Mouse (Mus musculus) left cerebral cortex, adult 2 months (tissue): ENCODE measurements around the gene Carhsp1. TPM values are rescaled to one million over a fixed set of nuclear protein-coding genes. Genes with fewer than 3 reads are reported as not detected.

Experiments
- DNase-seq, 2 experiments: peaks; one replicate each; pipeline ENCODE4 v3.0.0; 2021 to 2022; ENCODE audit warnings: low spot score in 2 of 2, mixed read lengths in 1 of 2; ENCODE audit errors: extremely low spot score in 1 of 2
- H3K27ac ChIP-seq: fragments of 200-600 bp; 2 replicates; pipeline ENCODE4 v1.8.1; 2022
- H3K4me3 ChIP-seq: fragments of 200-600 bp; 2 replicates; pipeline ENCODE4 v1.8.1; 2022
- CTCF ChIP-seq: fragments of 200-600 bp; IDR thresholded peaks from 2 replicates; pipeline ENCODE4 v1.8.1; 2022; ENCODE audit warnings: antibody characterized with exemption, mild to moderate bottlenecking, moderate library complexity
- intact Hi-C: fragments of 180-260 bp; cut with DNase I; formaldehyde crosslinking; loops from one replicate; pipeline ENCODE4 v1.15.1; 2025
- microRNA-seq, 2 experiments: library from miRNA; unstranded; fragments of <30 nt; microRNA quantifications; one replicate each; pipeline ENCODE4 v1.2.0; 2021
- total RNA-seq, 2 experiments: library from RNA; stranded (reverse); gene quantifications; 2 replicates each; pipeline ENCODE4 v1.2.3; 2021

Gene Carhsp1
- total RNA-seq, 2 experiments from 2014 or later = 11.2 to 16.4 TPM

DNA sequence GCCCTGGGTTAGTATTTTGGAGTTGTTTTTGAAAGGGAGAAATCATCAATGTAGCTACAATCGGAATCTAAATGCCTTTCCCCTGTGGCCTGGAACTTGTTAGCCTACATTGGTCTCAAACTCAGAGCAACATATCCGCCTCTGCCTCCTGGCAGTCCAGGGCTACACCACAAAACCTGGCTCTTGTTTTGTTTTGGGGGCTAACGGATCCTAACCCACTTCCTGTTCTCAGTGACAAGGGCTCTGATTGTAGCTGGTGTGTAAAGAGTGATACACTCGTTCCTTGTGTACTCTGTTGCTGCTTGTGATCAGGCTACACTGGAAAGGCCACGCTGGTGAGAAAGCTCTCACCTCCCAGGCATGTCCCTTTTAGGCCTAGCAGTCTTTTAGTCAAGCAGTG is 40.5 kb downstream of the Carhsp1 start:
- no peak for TF ChIP-seq CTCF
- H3K27ac ChIP-seq = no peak overlapping the region
- no peak for DNase-seq
- intact Hi-C loops = loop anchor here (10.0 kb wide), 1 partner anchor 137 kb away; no protein-coding TSS in a partner anchor
- H3K4me3 ChIP-seq = no peak overlapping the region

- Histone ChIP-seq H3K27ac (no peak overlapping the region), H3K4me3 (no peak overlapping the region)
- no peak for TF ChIP-seq CTCF
- DNase-seq = no peak
- intact Hi-C loops = loop anchor here (10.0 kb wide), 1 partner anchor 136 kb away; no protein-coding TSS in a partner anchor
These were observed 41.5 kb downstream of the Carhsp1 start for GRCm38 (mm10) chr16:8630419-8630818.

DNA sequence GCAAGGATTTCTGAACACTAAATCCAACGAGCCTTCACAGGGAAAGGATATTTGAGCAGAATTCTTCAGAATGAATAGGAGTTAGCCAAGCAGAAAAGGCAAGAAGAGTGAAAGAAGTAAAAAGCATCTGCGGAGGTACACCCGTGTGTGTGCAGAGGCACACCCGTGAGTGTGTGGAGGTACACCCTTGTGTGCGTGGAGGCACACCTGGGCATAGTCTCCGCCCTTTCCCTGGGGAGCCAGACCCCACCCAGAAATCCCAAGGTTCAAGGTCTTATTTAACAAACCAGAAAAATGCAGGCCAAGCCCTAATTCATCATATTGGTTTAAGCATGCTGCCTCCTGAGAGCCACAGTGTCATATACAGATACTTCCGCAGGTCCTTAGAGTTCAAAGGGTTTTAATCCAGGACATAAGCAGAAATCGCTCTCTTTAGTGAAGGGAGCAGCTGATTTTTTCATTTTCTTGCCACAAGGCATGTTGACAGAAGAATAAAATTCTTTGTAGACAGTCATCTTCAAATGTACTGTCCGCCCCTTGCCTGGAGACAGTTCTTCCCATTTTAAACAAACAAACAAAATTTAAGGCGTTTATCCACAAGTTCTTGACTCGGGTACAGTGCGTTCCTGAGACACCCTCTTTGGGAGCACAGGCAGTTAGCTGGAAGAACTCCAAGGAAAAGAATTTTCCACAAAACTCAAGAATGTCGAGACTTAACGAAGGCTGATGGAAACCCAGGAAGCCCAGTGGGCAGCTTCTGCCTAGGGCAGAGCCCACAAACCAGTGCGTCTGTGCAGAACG is 51.4 kb downstream of the Carhsp1 start:
- DNase-seq = no peak
- H3K4me3 ChIP-seq = no peak overlapping the region
- no peak overlapping the region for H3K27ac ChIP-seq
- intact Hi-C loops = no loop called here
- no peak for TF ChIP-seq CTCF

DNA sequence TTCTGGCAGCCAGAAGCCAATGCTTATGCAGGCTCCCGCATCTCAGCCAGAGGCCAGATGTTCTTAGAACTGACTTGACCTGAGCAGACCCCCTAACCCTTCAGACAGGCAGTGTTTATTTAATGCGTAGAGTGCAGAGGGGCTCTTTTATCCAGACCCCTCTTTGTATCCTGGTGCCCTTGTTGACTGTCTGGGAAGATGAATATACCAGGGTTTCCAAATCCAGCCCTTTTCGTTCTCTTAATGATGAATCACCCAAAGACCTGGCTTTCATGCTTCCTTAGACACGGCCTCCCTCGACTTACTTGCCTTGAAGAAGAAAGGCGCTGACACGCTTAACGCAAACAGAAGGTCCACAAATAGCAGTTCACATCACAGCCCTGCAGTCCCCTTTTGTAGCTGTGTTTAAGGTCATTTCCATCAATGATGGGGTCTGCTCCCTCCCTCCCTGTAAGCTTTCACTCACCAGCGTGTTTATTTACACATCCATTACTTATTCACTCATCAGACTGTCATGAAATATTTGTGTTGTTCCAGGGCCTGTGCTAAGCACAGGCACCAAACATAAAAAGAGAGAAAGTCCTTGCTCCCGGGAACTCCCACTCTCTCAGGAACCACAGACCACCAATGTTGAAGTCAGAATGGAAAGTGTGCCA is 52.2 kb downstream of the Carhsp1 start:
- TF ChIP-seq CTCF = no peak
- Histone ChIP-seq H3K4me3 (no peak overlapping the region), H3K27ac (no peak overlapping the region)
- intact Hi-C loops = no loop called here
- DNase-seq = no peak

- no peak for DNase-seq
- TF ChIP-seq CTCF = no peak
- Histone ChIP-seq H3K27ac (no peak overlapping the region), H3K4me3 (no peak overlapping the region)
- intact Hi-C loops = no loop called here
These were observed 58.5 kb downstream of the Carhsp1 start for GRCm38 (mm10) chr16:8613447-8613846.

- Histone ChIP-seq H3K4me3 (no peak overlapping the region), H3K27ac (no peak overlapping the region)
- intact Hi-C loops = no loop called here
- no peak for DNase-seq
- no peak for TF ChIP-seq CTCF
These were observed 58.9 kb downstream of the Carhsp1 start for GRCm38 (mm10) chr16:8613039-8613438.

- Histone ChIP-seq H3K4me3 (no peak overlapping the region), H3K27ac (no peak overlapping the region)
- no peak for DNase-seq
- intact Hi-C loops = no loop called here
- TF ChIP-seq CTCF = no peak
These were observed 59.5 kb downstream of the Carhsp1 start for GRCm38 (mm10) chr16:8612214-8613005.

GRCm38 (mm10) chr16:8610397-8610796 is 61.6 kb downstream of the Carhsp1 start:
- intact Hi-C loops = no loop called here
- H3K4me3 ChIP-seq = no peak overlapping the region
- DNase-seq = no peak

More at GRCm38 (mm10) chr16:8610397-8610796, 61.6 kb downstream of the Carhsp1 start:
- no peak overlapping the region for H3K27ac ChIP-seq
- no peak for TF ChIP-seq CTCF

Small RNA genes lying within 50 kb of the gene (microRNA-seq; reads per million reads assigned to microRNA genes)
- 0 reads per million in 2 experiments for gene Gm22137

Other genes starting within 250 kb of the Carhsp1 start
- gene Tmem114, start 247.0 kb downstream of the Carhsp1 start, total RNA-seq = 1 to 10 TPM; 1.3 to 2.5 TPM
- gene Mettl22, start 201.4 kb downstream of the Carhsp1 start, total RNA-seq = 10 to 100 TPM; 25.3 to 29.6 TPM
- 100 to 1,000 TPM; 140 to 156 TPM for gene Abat, start 158.7 kb downstream of the Carhsp1 start, total RNA-seq
- gene Pmm2, start 34.5 kb downstream of the Carhsp1 start, total RNA-seq = 10 to 100 TPM; 36.2 to 36.9 TPM
- gene Tmem186, start 34.4 kb downstream of the Carhsp1 start, total RNA-seq = 10 to 100 TPM; 12.5 to 13.1 TPM
- gene Gm5767, start 8.6 kb upstream of the Carhsp1 start, total RNA-seq = not detected
- 100 to 1,000 TPM; 167 to 182 TPM for gene Usp7, start 120.2 kb upstream of the Carhsp1 start, total RNA-seq
- 100 to 1,000 TPM; 111 TPM for gene 1810013L24Rik, start 157.9 kb upstream of the Carhsp1 start, total RNA-seq